Mouse (Mus musculus) intestine, postnatal 0 days (tissue): ENCODE data around the gene 4930469K13Rik. TPM values are rescaled to one million over a fixed set of nuclear protein-coding genes. Genes with fewer than 3 reads are reported as not detected.

ENCODE experiments used
- ATAC-seq: fragments of 200-750 bp; cut with Nextera tagmentation; 2 replicates; pipeline ENCODE4 v1.8.0; 2017; ENCODE audit warnings: mild to moderate bottlenecking, moderate TSS enrichment, moderate library complexity
- H3K27ac ChIP-seq: fragments of 300-500 bp; sonication (generic); 2 replicates; pipeline ENCODE4 v1.5.1; 2014; ENCODE audit warnings: mild to moderate bottlenecking, low read depth, low read length, moderate library complexity
- H3K27me3 ChIP-seq: fragments of 300-500 bp; sonication (generic); replicated peaks from 2 replicates; pipeline ENCODE4 v1.6.1; 2014; ENCODE audit warnings: low read length, mixed read lengths; ENCODE audit not compliant: control insufficient read depth, insufficient read depth
- H3K36me3 ChIP-seq: fragments of 300-500 bp; sonication (generic); 2 replicates; pipeline ENCODE4 v1.6.1; 2014; ENCODE audit warnings: mild to moderate bottlenecking, moderate library complexity; ENCODE audit not compliant: control insufficient read depth, insufficient read depth
- H3K4me1 ChIP-seq: fragments of 300-500 bp; sonication (generic); replicated peaks from 2 replicates; pipeline ENCODE4 v1.6.1; 2014; ENCODE audit warnings: antibody characterized with exemption, low read length, mixed read lengths; ENCODE audit not compliant: control insufficient read depth, insufficient read depth
- H3K4me2 ChIP-seq: fragments of 300-500 bp; sonication (generic); replicated peaks from 2 replicates; pipeline ENCODE4 v1.6.1; 2014; ENCODE audit warnings: low read depth, mild to moderate bottlenecking, moderate library complexity
- H3K4me3 ChIP-seq: fragments of 300-500 bp; sonication (generic); 2 replicates; pipeline ENCODE4 v1.5.1; 2014; ENCODE audit warnings: low read depth, low read length
- H3K9ac ChIP-seq: fragments of 300-500 bp; sonication (generic); 2 replicates; pipeline ENCODE4 v1.6.1; 2014; ENCODE audit warnings: mild to moderate bottlenecking, low read depth, low read length
- H3K9me3 ChIP-seq: fragments of 300-500 bp; sonication (generic); 2 replicates; pipeline ENCODE4 v1.6.1; 2016; ENCODE audit warnings: mixed run types; ENCODE audit not compliant: control insufficient read depth
- CTCF ChIP-seq: sonication (generic); IDR thresholded peaks from 2 replicates; pipeline ENCODE4 v1.5.1; 2016; ENCODE audit warnings: low read depth, mild to moderate bottlenecking, control low read depth, antibody characterized with exemption, moderate library complexity
- WGBS: fragments of 180-500 bp; shearing (Covaris S2); extraction: QIAGEN DNeasy Blood & Tissue Kit; methylation state at CpG from one replicate; pipeline ENCODE4 v1.1.7; 2014; 5-methylcytosine and 5-hydroxymethylcytosine counted together
- polyA plus RNA-seq: library from polyadenylated mRNA; unstranded; fragments of >200 nt; fragmentation: Nextera tagmentation; extraction: Ambion mirVana; gene quantifications from 2 replicates; pipeline ENCODE4 v1.2.1, GENCODE M21; 2015

4930469K13Rik gene
- polyA plus RNA-seq, 1 experiment from 2014 or later, result not detected

- no peaks in the 10 kb centered on the region for H3K36me3 ChIP-seq
- H3K4me2 ChIP-seq, result no peak overlapping the region
- TF ChIP-seq CTCF, result no peak
- 67% methylated on average over 3 of the region's 3 CpGs for WGBS
- H3K4me3 ChIP-seq, result no peak overlapping the region
- H3K4me1 ChIP-seq, result no peaks in the 10 kb centered on the region
- no peak overlapping the region for H3K9ac ChIP-seq
- ATAC-seq, result no peak
- no peaks in the 10 kb centered on the region for H3K27me3 ChIP-seq
- H3K27ac ChIP-seq, result no peak overlapping the region
- no peaks in the 10 kb centered on the region for H3K9me3 ChIP-seq
Observed at GRCm38 (mm10) chr11:33969199-33969598, 129.2 kb downstream of the 4930469K13Rik start.

DNA sequence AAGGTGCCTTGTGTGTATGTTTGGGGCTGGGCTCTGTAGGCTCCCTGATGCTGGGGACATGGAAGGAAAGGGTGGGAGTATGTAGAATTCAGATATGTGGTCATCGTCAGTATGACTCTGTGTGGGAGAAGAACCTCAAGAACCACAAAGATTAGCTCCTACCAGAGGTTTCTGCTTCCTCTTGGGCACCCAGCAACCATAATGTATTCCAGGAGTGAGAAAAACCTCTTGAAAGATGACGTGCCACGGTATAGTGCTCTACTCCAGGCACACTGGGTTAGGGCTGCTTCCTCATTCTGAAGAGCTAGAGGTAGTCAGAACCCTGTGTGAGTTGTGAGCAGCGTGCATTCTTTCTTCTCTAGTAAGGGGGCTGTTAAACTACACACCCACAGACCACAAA lies 130.6 kb downstream of the 4930469K13Rik start:
- no peaks in the 10 kb centered on the region for H3K36me3 ChIP-seq
- H3K4me3 ChIP-seq, result no peak overlapping the region
- H3K9me3 ChIP-seq, result no peaks in the 10 kb centered on the region
- no peak overlapping the region for H3K9ac ChIP-seq
- H3K27ac ChIP-seq, result no peak overlapping the region
- no peak for ATAC-seq
- TF ChIP-seq CTCF, result no peak
- no peaks in the 10 kb centered on the region for H3K4me1 ChIP-seq
- WGBS, result 76% methylated on average over 4 of the region's 4 CpGs
- H3K27me3 ChIP-seq, result no peaks in the 10 kb centered on the region
- no peak overlapping the region for H3K4me2 ChIP-seq

DNA sequence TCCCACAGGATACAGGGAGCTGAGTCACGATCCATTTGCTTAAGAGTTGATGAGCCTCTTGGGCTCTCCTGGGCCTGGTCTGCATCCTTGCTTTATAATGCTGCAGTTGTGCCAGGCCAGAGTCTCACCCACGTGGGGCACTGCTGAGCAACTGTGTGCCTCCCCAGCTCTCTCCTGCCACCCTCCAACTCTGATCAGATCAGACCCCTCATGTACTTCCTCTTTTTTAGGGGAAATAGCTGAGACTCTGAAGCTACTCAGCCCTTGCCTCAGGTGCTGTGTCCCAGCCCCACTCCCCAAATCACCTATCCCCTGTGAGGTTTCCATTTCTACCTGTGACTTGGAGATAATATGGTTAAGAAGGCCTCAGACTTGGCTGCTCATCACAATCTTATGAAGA lies 133.0 kb downstream of the 4930469K13Rik start:
- no peak overlapping the region for H3K4me2 ChIP-seq
- H3K27me3 ChIP-seq, result no peaks in the 10 kb centered on the region
- H3K9ac ChIP-seq, result no peak overlapping the region
- 50% methylated on average over 2 of the region's 2 CpGs for WGBS
- no peaks in the 10 kb centered on the region for H3K36me3 ChIP-seq
- no peak overlapping the region for H3K27ac ChIP-seq
- no peak for ATAC-seq
- H3K4me1 ChIP-seq, result no peaks in the 10 kb centered on the region
- TF ChIP-seq CTCF, result no peak
- no peak overlapping the region for H3K4me3 ChIP-seq
- no peaks in the 10 kb centered on the region for H3K9me3 ChIP-seq

GRCm38 (mm10) chr11:33962688-33963407 lies 135.5 kb downstream of the 4930469K13Rik start, which contains the start of gene Kcnmb1:
Kcnmb1 (plus strand) TSS chr11:33963013.
- Histone ChIP-seq H3K9ac (no peak within 1 kb of the TSS), H3K36me3 (no peaks in the 10 kb centered on the region), H3K4me1 (no peaks in the 10 kb centered on the region), H3K9me3 (no peaks in the 10 kb centered on the region), H3K4me3 (no peak within 1 kb of the TSS), H3K27ac (no peak within 1 kb of the TSS; the same call in 1 of the 2 replicates), H3K4me2 (0 out of 2 replicates have a peak within 1 kb of the TSS, but pooled peaks have one; percentile 17), H3K27me3 (no peaks in the 10 kb centered on the region)
- 24% methylated on average over 6 of the region's 6 CpGs for WGBS
- TF ChIP-seq CTCF, result no peak
- ATAC-seq, result peak; percentile 56

DNA sequence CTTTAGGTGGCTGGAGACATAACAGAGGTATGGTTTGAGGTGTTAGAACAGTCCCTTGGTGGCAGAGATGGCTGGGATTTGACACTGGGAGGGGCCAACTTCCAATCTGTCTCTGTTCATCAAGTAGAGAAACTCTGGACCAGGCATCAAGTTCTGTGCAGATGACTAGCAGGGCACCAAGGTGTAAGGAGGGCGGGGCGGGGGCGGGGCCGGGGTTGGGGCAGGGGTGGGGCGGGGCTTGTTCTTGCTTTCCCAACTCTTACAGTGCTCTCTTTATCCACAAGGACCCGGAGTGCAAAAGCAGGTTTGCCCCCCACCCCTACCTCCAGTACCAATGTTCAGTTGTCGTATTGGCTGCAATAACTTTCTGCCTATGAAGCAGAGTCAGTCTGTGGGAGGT lies 136.2 kb downstream of the 4930469K13Rik start:
- no peaks in the 10 kb centered on the region for H3K36me3 ChIP-seq
- no peak overlapping the region for H3K27ac ChIP-seq
- ATAC-seq, result no peak
- H3K9me3 ChIP-seq, result no peaks in the 10 kb centered on the region
- no peaks in the 10 kb centered on the region for H3K4me1 ChIP-seq
- no peak overlapping the region for H3K4me2 ChIP-seq
- WGBS, result 35% methylated on average over 6 of the region's 7 CpGs
- no peaks in the 10 kb centered on the region for H3K27me3 ChIP-seq
- no peak overlapping the region for H3K9ac ChIP-seq
- TF ChIP-seq CTCF, result no peak
- H3K4me3 ChIP-seq, result no peak overlapping the region

DNA sequence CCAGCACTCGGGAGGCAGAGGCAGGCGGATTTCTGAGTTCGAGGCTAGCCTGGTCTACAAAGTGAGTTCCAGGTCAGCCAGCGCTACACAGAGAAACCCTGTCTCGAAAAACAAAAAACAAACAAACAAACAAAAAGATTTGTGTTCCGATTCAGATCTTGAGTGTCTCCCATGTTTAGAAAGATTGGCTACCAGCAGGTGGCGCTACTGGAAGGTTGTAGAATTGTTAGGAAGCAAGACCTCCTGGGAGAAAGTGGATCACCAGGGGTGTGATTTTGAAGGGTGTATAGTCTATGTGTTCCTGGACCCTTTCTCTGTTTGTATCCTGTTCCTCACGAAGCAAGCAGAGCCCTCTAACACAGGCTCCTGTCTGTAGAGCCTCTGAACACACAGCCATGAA lies 139.6 kb downstream of the 4930469K13Rik start:
- Histone ChIP-seq H3K27ac (no peak overlapping the region), H3K4me3 (no peak overlapping the region), H3K36me3 (no peaks in the 10 kb centered on the region), H3K9me3 (no peaks in the 10 kb centered on the region), H3K27me3 (no peaks in the 10 kb centered on the region), H3K9ac (no peak overlapping the region), H3K4me1 (no peaks in the 10 kb centered on the region), H3K4me2 (no peak overlapping the region)
- ATAC-seq, result no peak
- TF ChIP-seq CTCF, result peak; percentile 62
- 83% methylated on average over 8 of the region's 8 CpGs for WGBS
